Mouse (Mus musculus): Measurements from ENCODE around the gene Gna14.
A peak's percentile ranks its signal among the peaks of the same experiment; 100 is the strongest.

Gna14 gene

DNA sequence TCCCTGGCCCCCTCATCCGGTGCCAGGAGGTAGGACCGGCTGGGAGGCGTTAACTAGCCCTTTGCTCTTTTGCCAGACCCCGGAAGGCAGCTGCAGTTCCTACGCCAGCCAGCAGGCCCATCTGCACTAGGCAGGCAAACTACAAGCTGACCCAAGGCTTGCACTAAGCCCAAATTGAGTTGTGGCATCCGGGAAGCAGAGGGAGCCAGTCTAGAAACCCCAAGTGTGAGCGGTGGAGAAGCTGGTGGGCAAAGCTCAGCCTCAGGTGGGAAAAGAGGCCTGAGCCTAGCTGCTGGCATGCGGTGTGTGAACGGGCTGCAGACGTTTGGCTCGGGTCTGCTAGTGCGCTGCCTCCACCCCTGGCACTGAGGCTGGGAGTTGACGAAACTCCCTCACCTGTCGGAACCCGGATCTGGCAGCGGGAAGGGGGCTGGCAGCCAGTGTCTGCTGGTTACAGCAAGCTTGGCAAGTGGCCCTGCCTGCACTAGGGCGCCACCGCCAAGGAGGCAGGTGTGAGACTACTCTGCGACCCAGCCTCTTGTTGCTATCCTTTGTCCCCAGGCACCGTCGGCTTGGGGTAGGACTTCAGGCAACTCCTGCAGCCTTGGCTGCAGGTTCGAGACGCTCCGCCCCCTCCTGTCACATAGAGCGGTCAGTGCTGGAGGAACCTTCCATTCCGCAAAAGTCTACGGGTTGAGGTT, at the start of gene Gna14:
Gene Gna14 (plus strand): TSS at position 232 of the 701 bp plus-strand sequence.
- peak; percentile 88 for DNase-seq

DNA sequence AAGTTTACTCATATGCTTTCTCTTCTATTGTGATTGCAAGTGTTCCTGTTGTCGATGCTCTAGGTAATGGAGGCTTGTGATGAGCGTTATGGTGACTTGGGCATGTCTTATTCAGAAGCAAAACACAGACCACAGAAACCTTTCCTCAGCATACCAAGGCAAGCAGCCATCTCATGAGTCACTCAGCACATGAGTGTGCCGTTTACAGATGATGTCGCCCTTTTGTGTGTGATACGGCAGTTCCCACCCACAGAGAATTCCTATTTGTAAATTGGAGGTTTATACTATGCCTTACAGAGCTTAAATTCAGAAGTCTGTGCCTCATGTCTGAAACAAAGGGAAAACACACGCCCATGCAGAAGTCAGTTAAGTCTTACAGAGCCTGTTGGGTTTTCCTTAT, 49.0 kb upstream of the Gna14 start:
- no peak for DNase-seq

DNA sequence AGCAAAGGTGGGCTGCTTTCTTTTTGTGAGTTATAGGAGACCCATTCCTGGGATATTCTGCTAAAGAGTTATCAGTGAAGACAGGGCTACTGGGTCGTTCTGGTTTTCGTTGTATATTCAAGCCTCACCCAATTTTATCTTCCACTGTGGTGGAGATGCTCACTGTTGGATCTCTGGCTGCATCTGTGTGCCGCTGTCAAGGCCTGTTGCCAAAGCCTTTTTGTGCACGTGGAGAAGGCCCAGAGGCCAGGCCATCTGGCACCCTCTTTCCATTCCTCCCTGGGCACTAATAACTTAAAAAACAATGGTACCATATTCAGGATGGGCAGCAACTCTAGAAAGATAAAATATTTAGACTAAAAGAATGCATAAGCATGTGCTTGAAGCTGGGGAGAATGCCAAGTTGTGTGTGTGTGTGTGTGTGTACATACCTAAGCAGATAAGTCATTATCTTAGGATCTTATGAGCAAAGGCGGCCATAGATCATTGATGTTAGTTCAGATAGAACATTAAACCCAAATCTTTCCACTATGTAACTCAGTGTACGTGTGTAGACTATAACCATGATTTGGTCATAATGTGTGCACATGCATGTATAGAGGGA, 45.3 kb upstream of the Gna14 start:
- no peak for DNase-seq

DNA sequence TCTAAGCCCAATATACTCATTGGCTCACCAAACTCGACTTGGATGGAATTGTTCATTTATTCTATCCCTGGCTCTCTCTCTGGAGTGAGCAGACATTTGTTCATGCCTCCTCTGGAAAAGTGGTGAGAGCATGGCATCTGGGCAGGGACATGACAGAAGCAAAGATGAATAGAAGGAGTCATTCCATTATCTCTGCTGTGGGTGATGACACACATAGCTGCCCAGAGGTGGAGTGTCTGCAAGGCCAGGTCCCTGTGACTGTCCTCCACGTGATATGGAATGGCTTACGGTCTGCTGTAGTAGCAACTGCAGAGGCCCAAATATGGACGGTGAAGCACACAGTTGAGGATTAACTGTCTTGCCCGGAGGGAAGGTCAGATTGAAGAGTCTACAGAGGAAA, 41.2 kb upstream of the Gna14 start:
- no peak for DNase-seq

DNA sequence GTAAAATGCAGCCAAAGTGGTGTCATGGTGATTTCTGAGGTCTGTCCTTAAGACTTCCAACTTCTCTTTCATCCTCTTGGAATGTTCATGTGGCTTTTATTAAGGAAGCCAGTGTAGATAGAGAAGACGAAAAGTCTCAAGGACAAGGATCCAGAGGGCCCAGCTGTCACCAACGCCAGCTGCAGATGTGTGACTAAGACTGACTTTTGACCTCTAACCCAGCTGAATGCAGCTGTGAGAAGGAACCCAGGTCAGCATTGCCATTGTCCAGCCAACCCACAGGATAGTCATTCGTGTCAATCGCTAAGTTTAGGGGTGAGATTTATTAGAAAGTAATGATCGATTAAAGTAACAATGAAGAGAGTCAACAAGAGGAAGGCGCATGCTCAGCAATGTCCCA, 32.5 kb upstream of the Gna14 start:
- peak in 1 of 2 experiments; percentile 36 for DNase-seq

DNA sequence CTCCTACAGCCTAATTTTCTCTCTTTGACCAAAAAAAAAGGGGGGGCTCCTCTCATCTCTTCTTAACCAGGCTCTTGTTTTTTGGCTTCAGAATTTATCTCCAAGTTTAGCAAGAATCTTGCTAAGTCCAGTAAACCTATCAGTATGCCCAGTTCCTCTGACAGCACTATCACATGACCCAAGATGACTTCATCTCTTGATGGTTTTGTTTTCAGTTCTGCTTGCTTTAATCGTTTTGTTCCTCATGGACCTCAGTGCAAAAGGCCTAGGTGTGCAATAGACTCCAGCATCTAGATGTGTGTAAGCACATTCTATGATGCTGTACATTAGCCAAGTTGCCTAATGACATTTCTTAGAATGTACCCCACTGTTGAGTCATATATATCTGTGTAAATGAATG, 27.8 kb upstream of the Gna14 start:
- DNase-seq: no peak

DNA sequence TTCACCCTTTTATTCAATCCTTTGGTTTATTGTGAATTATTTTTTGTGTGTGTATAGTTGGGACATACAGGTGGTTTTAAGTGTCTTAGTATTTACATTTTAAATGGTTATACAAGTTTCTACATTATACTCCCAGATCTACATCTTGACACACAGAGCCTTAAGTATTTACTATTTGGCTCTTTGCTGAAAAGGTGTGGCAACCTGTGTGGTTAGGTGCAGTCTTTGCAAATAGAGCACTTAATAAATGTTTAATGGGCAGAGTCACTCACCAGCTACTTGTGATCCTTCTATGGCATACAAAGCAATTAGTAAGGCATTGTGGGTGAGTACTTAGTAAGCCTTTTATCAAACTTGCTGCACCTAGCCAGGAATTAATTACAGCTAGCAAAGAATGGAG, 24.3 kb upstream of the Gna14 start:
- no peak for DNase-seq

DNA sequence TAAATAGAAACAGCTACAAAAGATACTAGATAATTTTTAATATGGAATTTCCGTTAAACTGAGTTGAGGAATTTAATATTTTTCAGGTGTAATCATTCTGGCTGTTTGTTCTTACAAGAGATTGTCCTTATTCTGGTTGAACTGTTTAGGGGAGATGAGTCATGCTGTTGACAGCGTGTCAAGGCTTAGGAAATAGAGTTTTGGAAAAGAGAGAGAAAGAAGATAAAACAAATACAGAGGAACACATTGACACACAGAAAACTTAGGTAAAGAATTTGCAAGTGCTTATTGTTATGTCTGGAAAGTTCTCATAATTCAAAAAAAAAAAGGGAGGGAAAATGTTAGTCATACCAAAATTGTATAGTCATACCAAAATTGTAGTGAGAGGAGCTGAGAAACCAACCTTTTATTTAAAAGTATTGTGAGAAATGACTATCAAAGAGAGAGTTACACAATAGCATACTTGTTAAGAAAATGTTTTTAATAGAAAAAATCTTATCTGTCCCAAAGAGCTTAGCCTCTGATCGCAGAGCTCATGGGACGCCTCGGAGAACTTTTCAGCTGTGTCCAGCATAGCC, 17.4 kb upstream of the Gna14 start:
- DNase-seq: no peak

DNA sequence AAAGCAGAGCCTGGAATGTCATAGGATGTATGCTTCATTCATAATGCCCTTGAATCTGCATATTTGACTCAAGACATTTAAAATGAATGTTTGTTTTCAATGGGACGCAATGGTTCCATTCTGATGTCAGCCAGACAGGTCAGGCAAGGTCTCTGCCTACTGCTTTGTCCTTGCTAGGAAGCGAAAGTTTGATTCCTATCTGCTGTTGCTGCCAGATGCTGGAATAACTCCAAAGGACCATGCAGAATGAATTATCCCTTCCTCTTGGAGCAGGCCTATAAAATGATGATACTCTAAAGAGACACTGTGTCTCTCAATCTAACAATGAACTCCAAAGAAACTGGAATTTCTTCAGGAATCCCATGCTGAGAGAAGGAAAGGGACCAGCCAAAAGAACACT, 10.0 kb upstream of the Gna14 start:
- DNase-seq: no peak

DNA sequence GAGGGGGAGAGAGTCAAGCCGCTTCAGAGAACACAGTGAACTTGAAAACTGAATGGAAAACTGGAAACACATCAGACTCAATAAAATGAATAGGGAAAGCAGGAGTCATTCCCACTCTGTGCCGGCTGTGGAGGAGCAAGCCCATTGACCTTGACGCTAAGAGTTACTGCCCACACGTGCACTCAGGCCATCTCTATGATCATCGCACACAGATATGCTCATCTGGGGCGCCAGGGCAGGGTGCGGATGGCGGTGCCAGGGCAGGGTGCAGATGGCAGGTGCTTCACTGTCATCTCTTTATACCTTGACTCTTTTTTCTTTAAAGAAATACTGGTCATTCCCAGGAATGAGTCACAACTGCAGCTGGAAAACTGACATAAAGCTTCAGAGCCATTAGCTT, 4.2 kb upstream of the Gna14 start:
- DNase-seq: no peak

DNA sequence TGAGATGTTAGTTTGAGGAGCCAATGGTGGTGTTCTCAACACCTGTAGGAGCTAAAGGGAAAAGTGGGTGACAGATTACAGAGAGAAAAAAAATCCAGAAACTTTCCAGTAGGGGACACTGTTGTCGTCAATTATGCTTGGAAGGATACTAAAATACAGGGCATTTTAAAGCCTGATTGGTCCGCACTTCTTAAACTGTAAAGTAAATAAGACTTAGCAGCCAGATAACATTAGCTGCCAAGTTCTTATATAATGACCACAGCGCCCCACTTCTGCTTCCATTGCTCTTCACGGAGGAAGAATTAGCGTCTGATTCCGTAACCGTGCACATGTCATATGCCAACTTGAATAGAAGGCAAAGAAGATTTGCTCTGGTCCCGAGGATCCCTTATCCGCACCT, 683 bp upstream of the Gna14 start:
- DNase-seq: peak; percentile 23 to 27

DNA sequence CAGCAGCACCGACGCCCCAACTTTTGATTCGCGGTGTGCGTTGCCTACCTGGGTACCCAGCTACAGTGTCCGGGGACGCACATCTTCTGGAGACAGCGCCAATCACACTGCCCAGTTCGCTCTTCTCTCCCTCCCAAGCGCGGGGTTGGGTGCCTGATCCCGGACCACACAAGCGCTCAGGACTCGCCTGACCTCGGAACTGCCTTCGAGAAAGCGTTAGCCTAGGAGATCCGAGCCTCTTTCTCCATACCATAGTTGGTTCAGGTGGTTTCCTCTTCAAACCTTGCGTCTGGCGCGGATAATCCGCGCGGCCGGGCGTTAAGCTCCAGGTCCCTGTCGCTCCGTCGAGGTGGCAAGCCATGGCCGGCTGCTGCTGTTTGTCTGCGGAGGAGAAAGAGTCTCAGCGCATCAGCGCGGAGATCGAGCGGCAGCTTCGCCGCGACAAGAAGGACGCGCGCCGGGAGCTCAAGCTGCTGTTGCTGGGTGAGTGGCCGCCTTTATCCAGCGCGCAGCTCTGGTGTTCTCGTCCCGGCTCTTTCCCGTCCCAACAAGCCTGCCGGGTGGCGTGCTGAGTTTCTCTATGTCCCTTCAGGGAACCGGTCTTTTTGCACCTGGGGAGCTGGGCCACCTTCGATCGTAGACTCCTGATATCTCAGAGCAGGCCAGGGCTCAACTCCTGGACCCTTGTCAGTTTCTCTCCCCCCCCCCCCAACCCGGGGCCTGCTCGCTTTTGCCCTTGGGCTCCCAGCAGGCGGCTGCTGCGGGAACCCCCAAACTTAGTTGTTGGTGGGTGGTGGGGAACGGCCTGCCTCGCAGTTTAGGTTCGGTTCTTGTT, 990 bp downstream of the Gna14 start:
- DNase-seq: peak; percentile 33 to 55

DNA sequence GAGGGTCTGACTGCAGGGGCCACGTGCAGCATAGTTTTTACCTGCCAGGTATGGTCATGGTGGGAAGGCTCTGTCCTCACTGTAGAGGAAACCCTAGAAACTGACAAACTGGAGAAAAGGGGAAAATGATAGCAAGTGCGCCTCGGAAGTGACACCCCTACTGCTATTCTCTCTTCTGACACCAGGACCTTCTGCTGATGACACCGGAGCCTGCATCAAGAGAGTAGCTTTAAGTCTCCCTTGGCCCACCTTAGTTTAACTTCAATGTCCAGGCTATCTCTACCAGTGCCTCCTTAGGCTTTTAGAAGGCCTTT, 1.6 kb downstream of the Gna14 start:
- no peak for DNase-seq

DNA sequence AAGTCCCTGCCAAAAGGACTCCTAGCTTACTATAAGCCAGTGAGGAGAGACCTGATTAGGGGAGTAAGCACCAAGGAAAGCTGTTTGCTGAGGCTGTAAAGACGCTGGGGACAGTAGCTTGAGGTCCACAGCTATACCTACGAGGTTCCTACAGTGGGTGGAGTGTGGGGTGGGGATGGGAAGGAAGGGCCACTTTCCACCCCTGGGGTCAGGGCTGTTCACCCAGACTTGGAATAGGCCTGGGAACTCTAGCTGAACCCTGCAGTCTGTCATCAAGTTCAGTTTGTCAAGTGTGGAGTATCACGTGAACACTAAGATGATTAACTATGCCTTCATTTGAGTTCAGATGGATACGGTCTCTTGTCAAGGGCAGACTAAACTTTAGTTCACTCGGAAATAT, 2.3 kb downstream of the Gna14 start:
- no peak for DNase-seq

DNA sequence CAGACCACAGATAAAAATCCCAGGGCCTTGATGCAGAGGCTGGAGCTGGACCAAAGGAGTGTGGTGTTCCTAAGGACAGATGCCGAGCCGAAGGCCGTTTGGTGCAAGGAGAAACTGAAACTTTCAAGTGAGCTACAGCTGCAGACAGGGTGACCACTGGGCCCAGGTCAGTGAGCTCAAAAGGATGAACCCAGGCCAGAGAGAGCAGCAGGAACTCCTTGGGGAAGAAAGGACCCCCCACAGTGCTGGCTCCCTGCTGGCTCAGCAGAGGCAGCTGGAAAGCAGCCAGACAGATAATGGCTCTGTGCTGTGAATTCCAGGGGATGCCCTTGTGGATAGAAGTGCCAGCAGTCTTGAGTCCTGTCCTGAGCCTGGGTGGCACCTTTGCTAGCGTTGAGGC, 3.7 kb downstream of the Gna14 start:
- DNase-seq: peak; percentile 41 to 55

DNA sequence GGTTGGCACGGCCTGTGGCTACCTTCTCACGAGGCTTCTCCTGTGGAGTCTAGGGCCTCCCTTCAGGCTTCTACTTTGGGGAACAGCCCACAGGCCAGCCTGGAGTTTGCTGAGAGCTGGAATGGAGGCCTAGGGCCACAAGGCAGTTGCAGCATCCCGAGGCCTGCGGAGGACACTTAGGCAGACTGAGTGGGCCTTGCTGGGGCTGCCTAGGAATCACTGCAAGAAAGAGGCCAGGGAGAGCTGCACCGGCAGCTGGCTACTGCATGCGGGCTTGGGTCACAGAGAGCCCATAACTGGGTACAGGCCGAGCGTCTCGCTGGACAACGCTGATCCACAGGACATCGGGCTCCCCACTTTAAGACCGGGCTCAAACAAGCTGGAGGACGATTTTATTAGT, 4.3 kb downstream of the Gna14 start:
- DNase-seq: no peak

DNA sequence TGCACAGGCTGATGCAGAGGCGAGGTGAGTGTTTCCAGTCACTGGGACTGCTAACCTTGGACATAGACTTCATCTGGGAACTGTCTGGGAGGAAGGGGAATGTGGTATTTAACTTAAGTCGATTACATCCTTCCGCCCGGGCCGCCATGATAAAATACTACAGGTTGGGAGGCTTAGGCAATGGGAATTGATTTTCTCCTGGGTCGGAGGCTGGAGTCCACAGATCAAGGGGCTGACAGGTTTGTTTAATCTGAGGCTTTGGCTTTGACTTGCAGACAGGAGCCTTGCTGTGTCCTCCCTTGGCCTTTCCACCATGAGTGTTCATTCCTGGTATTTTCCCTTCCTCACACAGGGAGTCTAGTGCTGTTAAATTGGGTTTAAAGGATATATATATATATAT, 5.8 kb downstream of the Gna14 start:
- no peak for DNase-seq

DNA sequence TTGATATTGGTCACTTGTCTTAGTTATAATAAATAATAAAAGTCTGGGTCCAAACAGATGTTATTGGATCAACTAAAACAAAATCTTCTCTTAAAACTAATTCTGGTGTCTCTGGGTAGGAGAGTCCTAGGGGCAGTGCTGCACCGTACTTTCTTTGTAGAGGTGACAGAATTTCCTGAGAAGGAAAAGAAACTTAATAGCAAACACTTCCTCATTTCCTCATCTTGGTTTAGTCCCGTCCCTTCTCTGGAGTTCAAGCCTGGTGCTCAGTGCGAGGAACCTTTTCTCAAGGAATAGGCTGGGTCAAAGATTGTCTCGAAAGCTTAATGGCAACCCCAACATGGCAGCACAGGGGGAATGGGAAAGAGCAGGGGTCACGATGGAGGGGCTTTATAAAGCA, 7.8 kb downstream of the Gna14 start:
- DNase-seq: no peak

DNA sequence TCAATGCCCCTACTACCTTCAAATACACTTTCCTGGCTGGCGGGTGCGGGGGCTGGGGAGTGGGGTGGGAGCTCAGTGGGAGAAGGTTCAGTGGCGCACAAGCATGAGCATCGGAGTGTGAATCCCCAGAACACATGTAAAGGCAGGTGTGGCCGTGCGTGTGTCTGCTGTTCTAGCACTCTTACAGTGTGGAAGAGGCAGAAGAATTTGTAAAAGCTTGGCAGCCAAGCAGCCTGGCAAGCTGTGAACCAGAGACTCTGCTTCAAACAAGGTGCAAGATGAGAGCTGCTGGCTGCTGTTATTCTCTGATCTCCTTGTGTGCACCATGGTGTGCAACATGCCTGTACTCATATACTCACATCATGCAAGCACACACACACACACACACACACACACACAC, 11.1 kb downstream of the Gna14 start:
- DNase-seq: no peak

DNA sequence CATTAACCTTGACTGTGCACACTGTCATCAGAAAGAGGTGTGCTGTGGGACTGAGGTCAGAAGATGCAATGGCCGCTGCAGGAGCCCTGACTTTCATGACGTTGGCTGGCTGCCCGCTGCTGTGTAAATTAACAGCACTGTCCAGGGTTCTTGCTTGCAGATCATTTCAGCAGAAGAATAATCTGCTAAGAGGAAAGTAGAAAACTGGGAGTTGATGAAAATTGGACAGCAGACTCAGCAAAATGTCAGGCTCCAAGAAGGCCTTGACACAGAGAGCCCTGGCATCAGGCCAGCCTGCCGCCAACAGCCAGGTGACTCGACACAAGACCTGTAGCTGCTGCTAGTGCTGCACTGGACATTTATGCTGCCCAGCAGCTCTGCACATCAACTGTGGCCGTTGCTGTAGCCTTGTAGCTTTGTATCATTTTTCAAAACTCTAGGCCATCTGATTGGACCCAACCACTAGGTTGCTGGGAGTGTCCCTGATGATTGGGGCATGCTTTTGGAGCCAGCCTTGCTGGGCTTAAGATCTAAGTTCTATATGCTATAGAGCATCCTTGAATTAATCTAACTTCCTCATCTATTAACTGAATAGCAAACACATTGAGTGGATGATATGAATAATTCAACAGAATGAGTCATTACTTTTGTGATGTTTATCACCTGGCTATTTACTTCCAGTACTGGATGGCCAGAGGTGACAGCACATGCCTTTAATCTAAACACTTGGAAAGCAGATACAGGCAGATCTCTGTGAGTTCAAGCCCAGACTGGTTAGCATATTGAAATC, 12.5 kb downstream of the Gna14 start:
- peak; percentile 17 to 52 for DNase-seq

DNA sequence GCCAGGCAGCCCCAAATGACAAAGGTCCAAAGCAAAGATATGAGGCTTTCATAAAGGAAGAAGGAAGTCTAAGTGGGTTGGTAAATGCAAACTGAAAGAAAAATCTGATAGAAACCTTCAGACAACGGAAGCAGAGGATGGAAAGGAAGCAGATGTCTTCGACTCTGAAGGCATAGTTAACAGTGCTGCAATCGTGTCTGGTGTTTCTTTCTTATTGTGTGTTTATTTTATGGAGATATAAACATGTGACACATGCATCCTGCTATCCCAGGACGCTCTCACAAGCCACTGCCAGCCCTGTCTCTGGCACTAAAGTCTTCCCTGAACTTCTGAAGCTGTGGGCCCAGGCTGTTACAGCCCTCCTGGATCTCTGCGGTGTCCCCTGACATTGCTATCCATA, 13.2 kb downstream of the Gna14 start:
- DNase-seq: peak; percentile 22 to 64

DNA sequence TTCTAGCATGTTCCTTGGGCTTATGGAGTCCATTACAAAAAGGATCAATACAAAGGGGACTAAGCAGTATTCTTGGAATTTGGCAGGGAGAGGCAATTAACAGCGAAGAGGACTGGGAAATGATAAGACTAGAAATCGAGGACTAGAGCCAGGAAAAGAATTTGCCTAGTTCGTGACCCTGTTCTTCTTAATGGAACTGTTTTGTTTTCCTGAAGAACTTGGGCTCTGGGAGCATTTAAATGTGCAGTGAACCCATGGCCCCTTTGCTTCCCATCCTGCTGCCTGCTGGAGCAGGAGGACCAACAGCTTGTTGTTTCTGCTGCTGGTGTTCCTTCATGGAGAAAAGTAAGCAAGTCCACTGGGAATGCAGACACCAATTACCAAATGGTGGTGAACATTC, 15.3 kb downstream of the Gna14 start:
- DNase-seq: no peak

DNA sequence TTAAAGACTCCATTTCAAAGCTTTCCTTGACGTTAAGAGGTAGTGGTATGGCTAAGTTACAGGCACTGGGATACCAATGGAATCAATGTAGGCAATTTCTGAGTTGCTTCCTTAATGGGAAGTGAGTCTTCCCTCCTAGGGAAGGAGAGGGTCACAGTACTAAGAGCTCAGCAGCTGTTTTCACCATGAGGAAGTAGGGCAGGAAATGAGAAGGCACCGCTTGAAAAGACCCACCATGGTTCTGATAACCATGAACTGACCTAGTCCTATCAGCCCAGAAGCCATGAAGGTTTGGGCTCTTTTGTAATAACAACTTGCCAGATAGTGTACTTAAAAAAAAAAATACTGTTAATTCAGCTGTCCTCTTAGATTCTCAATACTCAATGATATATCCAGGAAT, 20.6 kb downstream of the Gna14 start:
- DNase-seq: no peak
